Mouse (Mus musculus): ENCODE measurements around the gene Esf1. TPM values are rescaled to one million over a fixed set of nuclear protein-coding genes. Genes with fewer than 3 reads are reported as not detected.
A peak's percentile ranks its signal among the peaks of the same experiment; 100 is the strongest.

Gene Esf1
- total RNA-seq (2012; rRNA removed) = 27.3 and 30.8 TPM in 2 replicates
- 41.8 and 50.0 TPM in 2 replicates for total RNA-seq (2014; rRNA removed)
- polyA plus RNA-seq (2012; ENCODE audit: insufficient read length, low read depth) = 72.7 and 73.2 TPM in 2 replicates

DNA sequence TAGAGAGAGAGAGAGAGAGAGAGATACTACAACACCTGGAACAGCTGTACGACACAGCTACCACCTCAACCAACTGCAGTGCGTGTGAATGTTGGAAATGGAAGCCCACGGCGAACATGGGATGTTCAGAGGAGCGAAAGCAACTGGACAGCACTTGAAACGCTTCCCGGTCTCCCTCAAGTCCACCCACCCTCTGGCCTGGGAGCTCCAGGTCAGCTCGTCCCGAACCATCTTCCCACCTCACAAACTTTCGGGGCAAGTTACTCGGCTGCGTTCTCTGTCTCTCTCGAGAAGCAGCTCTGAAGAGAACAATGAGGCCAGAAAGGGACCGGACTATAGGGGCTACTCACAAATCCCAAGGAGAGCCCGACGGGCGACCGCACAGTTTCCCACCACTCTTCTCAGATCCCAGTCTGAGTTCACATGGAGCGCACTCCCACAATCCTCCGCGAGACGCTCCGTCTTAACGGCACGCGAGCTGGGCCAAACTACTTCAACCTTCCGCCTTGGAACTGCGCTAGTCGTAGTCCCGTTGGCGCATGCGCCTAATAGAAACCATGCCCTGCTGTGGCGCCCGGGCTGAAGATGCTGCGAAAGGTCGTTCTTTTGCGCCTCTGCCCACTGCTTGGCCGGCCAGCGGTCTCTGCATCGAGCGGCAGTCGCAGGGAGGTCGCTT is at the start of gene Esf1, which contains the start of gene Ndufaf5:
Gene Esf1 (minus strand): TSS at position 438 of the 676 bp plus-strand sequence.
Gene Ndufaf5 (plus strand): TSS at position 523 of the 676 bp plus-strand sequence.
- in situ Hi-C loops (cut with MboI; ENCODE audit: low pct_ligation_motif_present, low pct_unique_long_range_greater_than_20kb, low sequenced_read_pairs) = no loop called here
- peak within 1 kb of the TSS; percentile 90 for H3K9ac ChIP-seq (ENCODE audit: insufficient read depth, low read depth)
- H3K4me3 ChIP-seq (replicated peaks in 1 of 3; ENCODE audit: low read depth in 2 of 3, low read length in 2 of 3, poor library complexity in 1 of 3) = peak within 1 kb of the TSS; percentile 83 to 100 (median 95)
- peak; percentile 97 for DNase-seq (ENCODE audit: extremely low read depth)
- H3K36me3 ChIP-seq (replicated peaks in 1 of 2; ENCODE audit: control insufficient read depth in 1 of 2, insufficient read depth in 1 of 2, low read length in 1 of 2) = peaks cover 13 to 27% of the 10 kb centered on the region in 2 experiments
- H3K4me1 ChIP-seq (ENCODE audit: control insufficient read depth in 1 of 2, insufficient read depth in 2 of 2) = peaks cover 3 to 37% of the 10 kb centered on the region in 2 experiments; a peak in 3 of 4 replicates
- H3K9me3 ChIP-seq (replicated peaks; ENCODE audit: low read length) = no peaks in the 10 kb centered on the region
- peak within 1 kb of the TSS; percentile 62 for H3K27ac ChIP-seq (ENCODE audit: insufficient read depth, low read depth)
- H3K4me2 ChIP-seq (ENCODE audit: insufficient read depth, low read depth, poor library complexity, severe bottlenecking) = peak within 1 kb of the TSS; percentile 100
- peaks cover 45% of the 10 kb centered on the region for H3K79me2 ChIP-seq (replicated peaks; ENCODE audit: control insufficient read depth, extremely low read depth, insufficient read depth, poor library complexity, severe bottlenecking)
- TF ChIP-seq UBTF (IDR thresholded peaks at IDR 0.05; ENCODE audit: low read depth, low read length) (no peak), CHD2 (IDR thresholded peaks at IDR 0.05; ENCODE audit: low read length) (no peak), USF1 (IDR thresholded peaks at IDR 0.05; ENCODE audit: low read depth, low read length) (no peak), CTCF (conservative IDR thresholded peaks at IDR 0.05 in 1 of 2, IDR thresholded peaks at IDR 0.05 in 1 of 2; ENCODE audit: low read depth in 2 of 2, low read length in 2 of 2) (no peak), MAZ (IDR thresholded peaks at IDR 0.05; ENCODE audit: low read depth, low read length) (no peak), BHLHE40 (IDR thresholded peaks at IDR 0.05; ENCODE audit: low read depth, low read length) (peak; percentile 53; the same call in 1 of the 2 replicates), ZKSCAN1 (IDR thresholded peaks at IDR 0.05; ENCODE audit: borderline replicate concordance, low read depth, low read length) (no peak), ZMIZ1 (IDR thresholded peaks at IDR 0.05; ENCODE audit: low read depth, low read length) (no peak), HCFC1 (IDR thresholded peaks at IDR 0.05; ENCODE audit: low read depth, low read length) (peak; percentile 92), IRF4 (IDR thresholded peaks at IDR 0.05; ENCODE audit: low read depth, low read length) (peak; percentile 62; the same call in 1 of the 2 replicates), CHD1 (IDR thresholded peaks at IDR 0.05; ENCODE audit: low read depth, low read length) (no peak), KAT2A (IDR thresholded peaks at IDR 0.05; ENCODE audit: insufficient replicate concordance, low read length) (peak; percentile 84; the same call in 1 of the 2 replicates), TCF12 (IDR thresholded peaks at IDR 0.05; ENCODE audit: low read depth, low read length) (peak; percentile 71), TBP (conservative IDR thresholded peaks at IDR 0.05; ENCODE audit: low read depth, low read length) (peak; percentile 69), POLR2A (IDR thresholded peaks at IDR 0.05; ENCODE audit: low read depth, low read length) (peak; percentile 91), ZNF384 (IDR thresholded peaks at IDR 0.05; ENCODE audit: low read depth, low read length) (no peak), RCOR1 (conservative IDR thresholded peaks at IDR 0.05; ENCODE audit: low read depth, low read length) (no peak), MYC (IDR thresholded peaks at IDR 0.05; ENCODE audit: low read depth, low read length) (peak; percentile 87), SIN3A (IDR thresholded peaks at IDR 0.05; ENCODE audit: low read length) (peak; percentile 92), GABPA (IDR thresholded peaks at IDR 0.05; ENCODE audit: insufficient replicate concordance, low read depth, low read length) (no peak; the same call in 1 of the 2 replicates), MXI1 (IDR thresholded peaks at IDR 0.05; ENCODE audit: low read depth, low read length) (peak; percentile 93), NRF1 (IDR thresholded peaks at IDR 0.05; ENCODE audit: low read depth, low read length) (peak; percentile 87), PAX5 (IDR thresholded peaks at IDR 0.05; ENCODE audit: low read length) (no peak), JUND (conservative IDR thresholded peaks at IDR 0.05; ENCODE audit: low read depth, low read length) (no peak), ZC3H11A (IDR thresholded peaks at IDR 0.05; ENCODE audit: low read depth, low read length) (no peak), MEF2A (IDR thresholded peaks at IDR 0.05; ENCODE audit: borderline replicate concordance, low read depth, low read length) (peak; percentile 56; the same call in 1 of the 2 replicates), MAX (IDR thresholded peaks at IDR 0.05; ENCODE audit: low read length) (peak; percentile 91), NELFE (IDR thresholded peaks at IDR 0.05; ENCODE audit: low read depth, low read length) (peak; percentile 74), E2F4 (IDR thresholded peaks at IDR 0.05; ENCODE audit: insufficient replicate concordance, low read depth, low read length) (no peak), EP300 (IDR thresholded peaks at IDR 0.05; ENCODE audit: low read length) (no peak), POLR2AphosphoS2 (IDR thresholded peaks at IDR 0.05; ENCODE audit: low read depth, low read length) (0 out of 2 replicates have a peak, but pooled peaks have one; percentile 39), USF2 (conservative IDR thresholded peaks at IDR 0.05; ENCODE audit: low read depth, low read length) (no peak), RAD21 (IDR thresholded peaks at IDR 0.05; ENCODE audit: low read depth, low read length) (no peak), ELF1 (IDR thresholded peaks at IDR 0.05; ENCODE audit: low read depth, low read length) (peak; percentile 90), JUN (IDR thresholded peaks at IDR 0.05; ENCODE audit: insufficient read depth, low read depth, low read length) (no peak), SMC3 (IDR thresholded peaks at IDR 0.05; ENCODE audit: low read depth, low read length) (no peak), MAFK (IDR thresholded peaks at IDR 0.05; ENCODE audit: insufficient replicate concordance, low read length) (no peak), ETS1 (conservative IDR thresholded peaks at IDR 0.05; ENCODE audit: low read depth, low read length) (no peak)
- dilution Hi-C loops (cut with MboI; ENCODE audit: extremely low pct_ligation_motif_present, extremely low pct_unique_long_range_greater_than_20kb, low sequenced_read_pairs) = no loop called here
- H3K27me3 ChIP-seq (replicated peaks) = no peaks in the 10 kb centered on the region
